Mouse (Mus musculus): ENCODE measurements around the gene Dhrs3. TPM values are rescaled to one million over a fixed set of nuclear protein-coding genes. Genes with fewer than 3 reads are reported as not detected.

Dhrs3 gene
- total RNA-seq (2017): 42.6 to 50.4 TPM (median 43.0 TPM) in 3 replicates

DNA sequence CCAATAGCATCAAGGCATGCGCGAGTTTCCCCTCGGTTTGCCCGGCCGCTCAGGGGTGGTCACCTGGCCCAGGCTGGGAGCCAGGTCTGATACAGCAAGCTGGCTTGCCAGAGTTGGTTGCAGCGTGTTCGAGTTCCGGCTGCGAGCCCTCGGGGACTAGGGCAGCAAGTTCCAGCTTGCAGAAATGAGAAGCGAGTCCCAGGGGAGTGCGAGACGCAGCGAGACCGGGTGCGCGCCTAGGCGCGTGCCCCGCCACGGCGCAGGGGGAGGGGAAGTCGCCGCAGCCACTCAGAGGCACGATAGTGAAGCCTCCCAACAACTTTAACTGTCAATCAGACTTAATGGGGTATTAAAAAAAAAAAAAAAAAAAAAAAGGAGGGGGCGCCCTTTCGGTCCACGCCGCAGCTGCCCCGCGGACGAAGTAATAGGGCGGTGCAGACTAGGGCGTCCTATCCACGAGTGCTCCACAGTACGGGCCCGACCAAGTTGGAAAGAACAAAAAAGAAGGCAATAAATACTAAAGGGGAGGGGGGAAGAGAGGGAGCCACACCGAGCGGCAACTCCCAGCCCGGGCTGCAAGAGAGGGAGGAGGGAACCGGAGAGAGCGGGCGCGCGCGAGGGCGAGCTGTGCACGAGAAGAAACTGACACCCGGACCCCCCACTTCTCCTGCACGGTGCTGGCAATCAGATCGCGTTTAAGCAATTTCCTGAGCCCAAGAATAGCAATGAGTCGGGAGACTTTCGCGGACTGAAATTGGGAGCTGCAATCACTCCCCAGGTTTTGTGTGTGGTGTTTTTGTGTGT, at the start of gene Dhrs3:
Gene Dhrs3 (plus strand): TSS at position 695 of the 804 bp plus-strand sequence.
- peak; percentile 52 for ATAC-seq (replicated peaks; ENCODE audit: insufficient number of reproducible peaks, low FRiP score, low TSS enrichment, poor library complexity, severe bottlenecking)

DNA sequence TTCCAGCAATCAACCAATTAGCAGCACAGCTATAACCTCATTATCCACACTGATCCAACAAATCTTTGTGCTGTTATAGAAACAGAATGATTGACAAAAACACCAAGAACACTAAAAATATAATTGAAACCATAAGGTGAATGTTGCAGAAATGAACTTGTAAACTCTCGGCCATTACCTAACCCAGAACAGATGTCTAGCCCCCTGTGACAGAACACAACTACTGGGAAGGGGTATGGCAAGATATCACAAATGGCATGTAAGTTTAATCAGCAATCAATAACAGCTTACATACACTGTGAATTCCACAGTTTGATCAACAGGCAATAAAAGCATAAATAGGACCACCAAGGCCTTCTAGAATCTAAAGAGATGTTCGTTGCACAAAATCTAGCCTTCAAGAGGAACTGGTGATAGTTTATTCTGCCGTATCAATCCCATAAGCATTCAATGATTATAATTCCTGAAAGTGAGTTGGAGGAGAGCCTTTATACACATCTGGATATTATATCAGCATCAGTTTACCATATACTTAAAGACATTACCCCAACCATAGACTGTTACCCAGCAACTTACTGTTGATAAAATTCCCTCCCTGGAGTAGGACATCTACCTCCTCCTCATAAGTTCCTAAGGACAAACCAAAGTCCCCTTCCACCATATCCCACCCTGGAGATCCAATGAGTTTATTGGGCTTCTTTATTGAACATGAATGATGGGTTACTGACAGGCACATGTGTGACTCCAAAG, 30.7 kb upstream of the Dhrs3 start:
- ATAC-seq (replicated peaks; ENCODE audit: insufficient number of reproducible peaks, low FRiP score, low TSS enrichment, poor library complexity, severe bottlenecking): no peak

DNA sequence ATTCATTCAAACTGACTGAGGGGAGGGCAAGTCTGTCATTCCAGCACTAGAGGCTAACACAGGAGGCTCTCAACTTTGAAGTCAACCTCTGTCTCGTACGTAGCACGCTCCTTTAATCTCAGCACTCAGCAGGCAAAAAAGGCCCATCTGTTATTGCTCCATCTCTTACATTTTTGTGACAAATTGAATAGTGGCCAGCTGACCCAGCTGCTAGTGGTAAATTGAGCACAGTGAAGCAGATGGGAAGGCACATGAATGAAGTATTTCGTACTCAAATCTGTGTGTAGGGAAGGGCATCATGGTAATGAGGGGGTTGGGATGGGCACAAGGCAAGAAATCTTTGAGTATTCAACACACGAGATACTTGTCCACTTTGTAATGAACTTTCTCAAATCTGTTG, 24.7 kb upstream of the Dhrs3 start:
- ATAC-seq (replicated peaks; ENCODE audit: insufficient number of reproducible peaks, low FRiP score, low TSS enrichment, poor library complexity, severe bottlenecking): no peak

DNA sequence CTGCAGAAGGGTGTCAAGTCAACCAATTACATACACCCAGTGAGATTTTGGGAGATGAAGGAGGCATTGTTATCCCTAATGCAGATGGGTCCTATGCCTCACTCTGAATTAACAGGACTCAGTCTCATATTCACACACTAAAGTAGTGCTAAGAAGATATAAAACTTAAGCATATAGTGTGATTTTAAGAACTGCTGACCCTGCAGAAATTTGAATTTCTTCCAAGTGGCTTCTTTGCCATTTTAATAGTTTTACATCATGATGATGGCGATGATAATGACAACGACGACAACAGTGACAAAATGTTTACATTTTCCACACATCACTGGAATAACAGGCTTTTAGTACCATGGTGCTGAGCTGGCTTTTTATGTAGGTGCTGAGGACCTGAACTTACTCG, 24.0 kb upstream of the Dhrs3 start:
- ATAC-seq (replicated peaks; ENCODE audit: insufficient number of reproducible peaks, low FRiP score, low TSS enrichment, poor library complexity, severe bottlenecking): no peak

GRCm38 (mm10) chr4:144872905-144873304, 19.7 kb upstream of the Dhrs3 start:
- no peak for ATAC-seq (replicated peaks; ENCODE audit: insufficient number of reproducible peaks, low FRiP score, low TSS enrichment, poor library complexity, severe bottlenecking)

DNA sequence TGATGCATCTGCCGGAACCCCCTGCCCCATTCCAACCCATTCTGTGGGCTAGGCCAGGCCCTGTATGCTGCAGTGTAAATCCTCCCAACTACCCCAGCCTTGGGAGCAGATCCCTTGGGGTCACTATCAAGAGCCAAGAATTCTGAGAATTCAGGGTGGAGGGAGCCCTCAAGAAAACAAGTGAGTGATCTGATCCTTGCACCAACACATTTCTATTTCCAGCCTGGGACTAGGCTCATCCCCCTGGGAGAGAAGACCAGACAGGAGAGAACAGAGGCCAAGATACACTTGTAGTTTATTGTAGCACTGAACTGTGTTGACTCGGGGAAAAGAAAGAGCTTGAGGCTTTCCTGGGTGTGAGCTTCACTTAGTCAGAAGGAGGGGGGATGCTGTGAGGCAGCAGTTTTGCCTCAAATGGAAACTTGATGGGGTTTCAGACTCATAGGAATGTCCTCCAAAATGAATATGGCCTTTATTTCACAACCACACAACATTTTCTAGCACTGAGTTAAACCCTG, 17.0 kb upstream of the Dhrs3 start:
- ATAC-seq (replicated peaks; ENCODE audit: insufficient number of reproducible peaks, low FRiP score, low TSS enrichment, poor library complexity, severe bottlenecking): no peak; the same call in 1 of the 2 replicates

- no peak for ATAC-seq (replicated peaks; ENCODE audit: insufficient number of reproducible peaks, low FRiP score, low TSS enrichment, poor library complexity, severe bottlenecking)
Observed at GRCm38 (mm10) chr4:144879549-144879948, 13.1 kb upstream of the Dhrs3 start.

- ATAC-seq (replicated peaks; ENCODE audit: insufficient number of reproducible peaks, low FRiP score, low TSS enrichment, poor library complexity, severe bottlenecking): no peak
Observed at GRCm38 (mm10) chr4:144881376-144881775, 11.3 kb upstream of the Dhrs3 start.

GRCm38 (mm10) chr4:144882881-144883331, 9.7 kb upstream of the Dhrs3 start:
- ATAC-seq (replicated peaks; ENCODE audit: insufficient number of reproducible peaks, low FRiP score, low TSS enrichment, poor library complexity, severe bottlenecking): no peak

DNA sequence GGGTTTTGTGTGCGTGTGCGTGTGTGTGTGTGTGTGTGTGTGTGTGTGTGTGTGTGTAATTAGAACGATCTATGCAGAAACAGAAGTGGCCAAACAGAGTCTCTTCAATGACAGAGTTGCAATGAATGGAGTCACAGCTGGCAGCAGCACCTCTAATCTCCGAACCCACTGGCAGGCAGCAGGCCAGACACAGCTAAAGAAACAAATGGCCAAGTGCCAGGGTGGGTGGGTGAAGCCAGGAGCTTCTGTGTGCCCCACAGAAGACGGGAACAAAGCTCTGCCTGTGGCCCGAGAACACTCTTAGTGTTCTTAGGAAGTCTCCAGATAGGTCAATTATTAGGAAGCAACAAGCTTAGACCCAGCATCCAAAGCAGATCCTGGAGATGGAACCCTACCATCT, 6.2 kb upstream of the Dhrs3 start:
- ATAC-seq (replicated peaks; ENCODE audit: insufficient number of reproducible peaks, low FRiP score, low TSS enrichment, poor library complexity, severe bottlenecking): no peak

- ATAC-seq (replicated peaks; ENCODE audit: insufficient number of reproducible peaks, low FRiP score, low TSS enrichment, poor library complexity, severe bottlenecking): no peak
Observed at GRCm38 (mm10) chr4:144888750-144889149, 3.9 kb upstream of the Dhrs3 start.

DNA sequence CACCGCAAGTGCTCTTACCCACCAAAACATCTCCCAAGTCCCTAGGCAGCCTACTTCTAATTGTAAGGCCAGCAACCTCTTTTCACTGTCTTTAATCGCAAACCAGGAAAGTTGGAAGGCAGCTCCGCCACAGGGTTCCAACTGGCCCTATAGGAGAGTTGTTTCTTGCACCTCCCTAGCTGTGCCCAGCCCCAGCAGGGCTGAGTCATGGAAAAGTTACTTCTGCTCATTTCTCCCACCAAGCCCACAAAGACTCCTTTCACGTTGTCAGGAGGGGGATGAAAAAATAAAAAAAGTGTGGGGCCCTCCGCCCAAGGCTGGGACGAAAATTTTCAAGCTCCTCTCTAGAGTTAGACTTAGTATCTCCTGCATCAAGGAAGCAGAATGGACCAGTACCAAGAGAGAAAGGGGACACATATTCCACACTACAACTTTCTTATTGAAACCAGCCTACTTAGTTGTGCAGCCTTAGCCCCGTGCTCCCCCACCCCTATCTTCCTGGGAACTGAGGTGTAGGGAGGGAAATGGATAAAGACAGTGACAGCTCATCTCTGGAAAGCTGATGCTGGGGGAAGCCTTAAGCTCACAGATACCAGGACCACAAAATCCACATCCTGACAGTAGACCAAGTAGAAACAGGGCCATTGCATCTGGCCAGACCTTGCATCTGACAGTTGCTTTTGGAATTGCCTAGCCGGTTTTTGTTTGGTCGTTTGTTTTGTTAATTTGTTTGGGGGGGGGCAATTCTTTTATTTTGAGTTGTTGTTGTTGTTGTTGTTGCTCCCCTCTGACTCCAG, 2.9 kb upstream of the Dhrs3 start:
- ATAC-seq (replicated peaks; ENCODE audit: insufficient number of reproducible peaks, low FRiP score, low TSS enrichment, poor library complexity, severe bottlenecking): no peak

GRCm38 (mm10) chr4:144890690-144891120, 1.9 kb upstream of the Dhrs3 start:
- peak; percentile 28; the same call in 1 of the 2 replicates for ATAC-seq (replicated peaks; ENCODE audit: insufficient number of reproducible peaks, low FRiP score, low TSS enrichment, poor library complexity, severe bottlenecking)

GRCm38 (mm10) chr4:144891121-144891711, 1.4 kb upstream of the Dhrs3 start:
- peak; percentile 11; the same call in 1 of the 2 replicates for ATAC-seq (replicated peaks; ENCODE audit: insufficient number of reproducible peaks, low FRiP score, low TSS enrichment, poor library complexity, severe bottlenecking)

- ATAC-seq (replicated peaks; ENCODE audit: insufficient number of reproducible peaks, low FRiP score, low TSS enrichment, poor library complexity, severe bottlenecking): no peak
Observed at GRCm38 (mm10) chr4:144891743-144892132, 889 bp upstream of the Dhrs3 start.

GRCm38 (mm10) chr4:144892937-144893272, 278 bp downstream of the Dhrs3 start:
- ATAC-seq (replicated peaks; ENCODE audit: insufficient number of reproducible peaks, low FRiP score, low TSS enrichment, poor library complexity, severe bottlenecking): no peak

GRCm38 (mm10) chr4:144893561-144894486, 1.2 kb downstream of the Dhrs3 start:
- ATAC-seq (replicated peaks; ENCODE audit: insufficient number of reproducible peaks, low FRiP score, low TSS enrichment, poor library complexity, severe bottlenecking): no peak
